Mouse (Mus musculus): ENCODE results near the gene Tmem45b.
"Not testable (repeated sequence)": the region's sequence is repeated elsewhere in the genome, so short reads cannot be mapped to it uniquely, and the experiment has no call there.

The Tmem45b gene

DNA sequence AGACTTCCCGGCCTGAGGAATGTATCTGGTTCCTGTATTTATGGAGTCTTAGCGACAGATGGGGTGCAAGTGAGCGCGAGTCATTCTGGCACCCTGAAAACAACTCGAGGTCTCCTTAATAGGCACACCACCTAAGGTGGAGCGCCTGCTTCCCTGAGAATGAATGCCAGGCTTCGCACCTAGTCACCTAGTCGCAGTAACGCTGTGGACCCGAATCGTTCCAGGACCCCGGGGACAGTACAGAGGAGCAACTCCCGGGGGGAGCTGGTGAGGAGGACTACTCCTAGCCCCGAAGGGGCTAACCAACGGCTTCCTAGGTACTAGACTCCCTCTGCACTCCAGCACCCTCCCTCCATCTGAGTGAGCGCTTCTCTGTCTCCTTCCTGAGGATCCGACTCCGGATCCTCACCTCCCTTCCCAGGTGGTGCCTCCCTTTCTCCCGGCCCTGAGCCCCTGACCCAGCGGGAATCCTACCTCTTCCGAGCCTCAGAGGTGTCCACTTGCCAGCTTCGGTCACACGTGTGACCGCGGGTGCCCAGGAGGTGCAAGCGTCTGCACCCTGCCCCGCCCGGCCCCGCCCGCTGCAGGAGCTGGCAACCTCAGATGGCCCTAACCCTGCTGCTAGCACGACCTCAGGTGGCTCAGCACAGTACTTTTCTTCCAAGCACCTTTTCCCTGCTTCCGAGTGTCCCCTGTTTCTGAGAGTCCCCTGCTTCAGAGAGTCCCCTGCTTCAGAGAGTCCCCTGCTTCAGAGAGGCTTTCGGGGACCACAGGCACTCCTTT lies at the start of gene Tmem45b:
Tmem45b (minus strand) TSS at position 771 of the 783 bp plus-strand sequence.
- DNase-seq (ENCODE audit: low spot score) = no peak

DNA sequence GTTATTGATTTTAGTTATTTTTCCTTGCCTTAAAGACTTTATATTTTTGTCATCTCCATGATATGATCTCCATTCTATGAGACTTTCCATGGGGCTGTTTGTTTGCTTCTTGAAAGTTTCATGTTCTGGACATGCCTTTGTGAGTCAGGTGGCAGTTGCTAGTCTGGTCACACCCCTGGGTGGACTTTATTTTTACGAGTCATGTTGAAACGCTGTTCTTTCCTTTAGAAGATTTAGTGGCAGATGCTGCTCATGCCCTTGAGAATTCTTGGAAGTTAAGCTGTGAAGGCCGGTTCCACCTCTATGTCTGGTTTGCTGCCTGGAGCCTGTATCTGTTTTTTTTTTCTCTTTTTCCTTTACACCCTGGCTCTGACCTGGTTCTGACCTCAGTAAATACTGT lies 43.9 kb upstream of the Tmem45b start:
- DNase-seq (ENCODE audit: low spot score) = no peak

DNA sequence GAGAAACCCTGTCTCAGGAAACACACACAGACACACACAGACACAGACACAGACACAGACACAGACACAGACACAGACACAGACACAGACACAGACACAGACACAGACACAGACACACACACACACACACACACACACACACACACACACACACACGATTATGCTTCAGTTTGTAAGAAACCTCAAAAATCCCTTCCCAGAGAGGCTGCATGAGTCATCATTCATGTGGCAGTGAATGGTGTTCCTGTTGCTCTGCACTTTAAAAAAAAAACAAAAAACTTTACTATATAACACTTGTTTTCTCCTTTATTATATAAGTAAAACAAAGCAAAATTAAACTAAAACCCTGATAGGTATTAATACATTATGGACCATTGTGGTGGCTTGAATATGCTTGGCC lies 37.0 kb upstream of the Tmem45b start:
- not testable (repeated sequence) for DNase-seq (ENCODE audit: low spot score)

DNA sequence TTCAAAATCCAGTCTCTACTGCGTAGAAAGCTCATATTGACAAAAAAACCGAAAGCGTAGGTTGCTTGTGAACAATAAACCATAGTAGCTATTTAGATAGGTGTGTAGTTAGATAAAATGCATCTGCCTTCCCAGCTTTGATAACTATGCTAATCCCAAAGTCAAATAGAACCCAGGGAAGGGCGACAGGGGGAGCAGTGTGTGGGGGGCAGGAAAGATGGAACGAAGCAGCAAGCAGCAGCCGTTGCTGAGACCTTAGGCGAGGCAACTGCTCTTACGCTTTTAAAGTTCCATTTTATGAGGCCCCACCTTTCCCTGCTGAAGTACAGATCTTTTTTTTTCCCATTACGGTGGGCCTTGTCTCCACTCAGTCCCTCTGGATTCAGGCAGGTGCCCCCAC lies 1.1 kb downstream of the Tmem45b start:
- no peak for DNase-seq (ENCODE audit: low spot score)

DNA sequence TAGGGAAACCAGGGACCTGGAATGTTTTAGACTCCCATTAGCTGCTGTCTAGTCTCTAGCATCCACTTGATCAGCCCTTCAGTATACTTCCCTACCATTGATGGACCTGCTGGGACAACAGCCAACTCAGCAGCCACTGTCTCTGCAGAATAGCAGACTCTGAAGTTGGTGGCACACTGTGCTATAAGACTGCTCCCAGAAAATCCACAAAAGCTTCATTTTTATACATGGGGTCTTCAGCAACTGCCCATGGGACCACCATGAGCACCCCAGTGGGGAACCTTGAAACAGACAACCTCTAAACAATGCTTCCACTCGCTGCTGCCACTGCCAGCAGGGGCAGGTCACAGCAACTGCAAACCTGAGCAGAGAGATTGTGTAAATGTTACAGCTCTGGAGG lies 9.9 kb downstream of the Tmem45b start:
- DNase-seq (ENCODE audit: low spot score) = no peak

DNA sequence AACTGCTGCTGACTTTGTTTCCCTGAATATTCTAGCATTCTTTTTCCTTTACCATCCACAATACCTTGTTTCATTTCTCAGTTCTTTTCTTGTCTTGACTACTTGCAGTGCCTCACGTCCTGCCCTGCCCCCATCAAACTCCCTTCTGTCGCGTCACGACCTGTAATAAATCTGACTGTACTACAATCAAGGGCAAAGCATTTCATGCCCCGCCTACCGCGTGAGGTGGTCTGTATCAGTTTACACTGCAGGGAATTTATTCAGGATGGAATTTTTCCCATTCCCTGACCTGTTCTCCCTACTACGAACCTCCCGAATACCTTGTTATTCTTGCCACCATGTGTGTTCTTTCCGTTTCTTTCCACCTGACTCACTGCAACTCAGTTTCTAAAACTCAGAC lies 12.1 kb downstream of the Tmem45b start:
- no peak for DNase-seq (ENCODE audit: low spot score)

DNA sequence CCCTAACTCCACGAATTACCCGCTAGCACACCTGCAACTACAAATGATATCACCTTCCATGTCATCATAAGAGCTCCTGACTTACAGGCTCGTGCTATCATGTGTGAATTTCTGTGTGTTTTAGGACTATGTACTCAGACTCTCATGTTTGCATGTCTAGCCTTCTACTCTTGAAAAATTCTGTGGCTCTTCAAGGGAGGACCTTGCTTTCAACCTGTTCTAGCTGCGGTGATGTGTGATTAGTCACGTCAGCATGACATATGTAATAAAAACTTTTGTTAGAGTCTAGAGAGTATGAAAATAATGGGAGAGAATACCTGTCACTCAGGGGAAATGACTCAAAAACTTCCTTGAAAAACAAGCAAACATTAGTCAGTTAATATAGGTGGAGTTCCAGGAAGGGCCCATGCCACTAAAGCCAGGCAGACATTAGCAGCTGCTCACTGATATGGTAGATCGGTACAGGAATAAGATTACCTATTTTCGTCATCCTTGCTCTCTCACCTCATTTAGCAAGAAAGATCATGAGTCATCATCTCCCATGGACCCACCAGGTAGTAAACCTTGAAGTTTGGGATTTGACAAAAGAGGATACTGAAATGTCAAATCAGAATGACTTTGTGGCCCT lies 15.0 kb downstream of the Tmem45b start:
- DNase-seq (ENCODE audit: low spot score) = no peak

DNA sequence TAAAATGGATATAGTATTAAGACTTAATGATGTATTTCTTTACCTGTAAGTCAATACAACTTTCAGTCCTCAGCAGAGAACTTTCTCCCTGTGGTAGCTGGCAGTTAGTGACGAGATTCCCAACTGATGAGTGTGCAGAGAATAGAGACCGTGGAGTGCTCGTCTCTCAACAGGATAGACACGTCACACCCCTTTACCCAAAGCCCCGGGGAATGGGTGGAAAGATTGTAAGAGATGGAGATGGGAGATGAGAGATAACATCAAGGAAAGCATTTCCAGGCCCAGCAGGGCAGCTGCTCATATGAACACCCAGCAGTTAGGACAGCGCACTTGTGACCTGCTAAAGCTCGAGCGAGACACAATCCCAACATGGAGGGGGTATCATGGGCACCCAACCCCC lies 20.0 kb downstream of the Tmem45b start:
- DNase-seq (ENCODE audit: low spot score) = no peak

DNA sequence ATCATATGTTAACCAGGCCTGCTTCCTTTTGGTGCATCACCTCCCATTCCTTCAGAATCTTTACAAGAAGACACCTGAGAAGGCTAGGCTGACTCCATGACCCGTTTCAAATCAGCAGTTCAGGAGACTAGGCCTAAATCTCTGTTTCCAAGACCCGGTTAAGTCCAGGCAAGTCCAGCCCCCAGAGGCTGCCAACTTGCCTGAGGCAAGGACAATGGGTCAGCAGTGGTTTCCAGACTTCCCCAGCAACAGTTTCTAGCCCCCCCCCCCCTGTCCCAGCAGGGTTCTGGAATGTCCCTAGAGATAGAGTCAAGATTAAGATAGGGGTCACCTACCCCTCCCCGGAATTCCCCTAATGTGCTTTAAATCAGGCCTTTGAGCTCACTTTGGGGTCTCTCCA lies 22.8 kb downstream of the Tmem45b start:
- DNase-seq (ENCODE audit: low spot score) = no peak

DNA sequence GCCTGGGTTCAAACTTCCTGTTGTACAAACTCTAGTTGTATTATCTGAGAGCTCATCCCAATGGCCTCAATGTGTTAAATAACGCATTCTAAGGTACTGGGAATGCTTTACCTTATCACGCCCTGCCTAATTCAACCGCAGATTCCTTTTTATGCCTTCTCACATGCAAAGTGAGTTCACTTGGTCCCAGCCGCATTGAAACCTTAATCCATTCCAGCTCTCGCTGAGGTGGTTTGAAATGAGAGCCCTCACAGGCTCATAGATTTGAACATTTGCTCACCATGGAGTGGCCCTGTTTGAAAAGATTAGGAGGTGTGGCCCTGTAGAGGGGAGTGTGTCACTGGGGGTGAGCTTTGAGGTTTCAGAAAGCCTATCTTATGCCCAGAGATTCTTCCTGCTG lies 23.9 kb downstream of the Tmem45b start:
- no peak for DNase-seq (ENCODE audit: low spot score)

DNA sequence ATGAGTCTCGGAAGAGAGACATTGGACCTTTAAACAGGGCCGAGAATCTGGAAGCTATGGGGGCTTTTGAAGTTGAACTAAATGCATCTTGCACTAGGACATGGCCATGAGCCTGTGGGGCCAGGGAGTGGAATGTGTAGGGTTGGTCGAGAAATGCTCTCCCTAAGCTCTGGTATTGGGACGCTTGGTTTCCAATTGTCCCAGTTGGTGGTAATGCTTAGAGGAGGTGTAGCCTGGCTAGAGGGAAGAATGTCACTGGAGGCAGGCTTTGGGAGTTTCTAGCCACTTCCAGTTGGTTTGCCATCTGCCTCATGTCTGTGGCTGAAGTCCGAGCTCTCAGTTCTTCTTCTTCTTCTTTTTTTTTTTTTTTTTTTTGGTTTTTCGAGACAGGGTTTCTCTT lies 24.9 kb downstream of the Tmem45b start:
- DNase-seq (ENCODE audit: low spot score) = no peak

DNA sequence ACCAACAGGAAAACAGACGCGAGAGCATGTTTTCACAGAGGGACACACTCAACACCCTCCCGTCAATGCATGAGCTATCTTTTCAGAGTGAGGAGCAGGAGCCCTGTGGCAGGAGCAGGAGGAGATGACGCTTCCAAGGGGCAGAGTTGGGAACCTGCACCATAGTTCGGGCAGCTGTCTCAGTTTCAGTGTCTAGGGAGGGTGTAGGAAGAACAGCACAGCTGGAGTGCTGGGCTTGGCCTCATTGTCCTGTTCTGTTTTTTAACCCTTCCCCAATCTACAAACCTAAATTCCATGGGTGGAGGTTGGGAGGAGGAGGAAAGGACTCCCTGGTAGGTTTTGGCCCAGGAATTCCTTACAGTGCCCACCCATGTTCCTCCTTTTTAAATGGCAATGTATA lies 25.4 kb downstream of the Tmem45b start:
- DNase-seq (ENCODE audit: low spot score) = no peak

DNA sequence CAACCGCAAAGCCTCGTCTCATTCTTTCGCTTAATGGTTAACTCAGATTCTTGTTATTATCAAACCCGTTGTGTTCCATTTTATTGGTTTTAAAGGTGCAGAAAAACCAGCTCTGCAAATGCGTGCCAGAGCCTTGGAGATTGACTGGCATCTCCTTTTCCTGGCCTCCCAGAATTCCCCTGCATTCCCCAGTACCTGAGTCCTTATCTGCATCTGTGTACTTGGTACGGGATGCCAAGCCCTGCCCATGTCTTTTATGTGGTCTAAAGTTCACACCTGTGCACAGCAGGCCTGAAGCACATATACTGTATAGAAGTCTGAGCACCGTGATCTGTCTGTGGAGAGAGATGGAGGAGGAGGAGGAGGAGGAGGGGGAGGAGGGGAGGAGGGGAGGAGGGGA lies 26.4 kb downstream of the Tmem45b start:
- DNase-seq (ENCODE audit: low spot score) = no peak

DNA sequence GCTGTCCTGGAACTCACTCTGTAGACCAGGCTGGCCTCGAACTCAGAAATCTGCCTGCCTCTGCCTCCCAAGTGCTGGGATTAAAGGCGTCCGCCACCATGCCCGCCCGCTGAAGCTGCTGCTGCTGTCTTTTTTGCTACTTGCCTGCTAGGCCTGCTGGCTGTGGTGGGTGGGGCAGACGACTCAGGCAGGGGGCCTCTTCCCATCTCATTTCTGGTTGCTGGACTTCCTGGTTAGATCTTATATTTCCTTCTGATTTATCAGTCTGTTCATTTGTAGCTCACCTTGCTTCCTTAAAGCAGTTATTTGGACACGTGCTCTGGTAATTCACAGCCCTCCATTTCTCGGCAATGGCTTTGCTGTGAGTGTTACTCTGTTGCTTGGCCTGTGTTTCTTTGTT lies 28.8 kb downstream of the Tmem45b start:
- no peak for DNase-seq (ENCODE audit: low spot score)

DNA sequence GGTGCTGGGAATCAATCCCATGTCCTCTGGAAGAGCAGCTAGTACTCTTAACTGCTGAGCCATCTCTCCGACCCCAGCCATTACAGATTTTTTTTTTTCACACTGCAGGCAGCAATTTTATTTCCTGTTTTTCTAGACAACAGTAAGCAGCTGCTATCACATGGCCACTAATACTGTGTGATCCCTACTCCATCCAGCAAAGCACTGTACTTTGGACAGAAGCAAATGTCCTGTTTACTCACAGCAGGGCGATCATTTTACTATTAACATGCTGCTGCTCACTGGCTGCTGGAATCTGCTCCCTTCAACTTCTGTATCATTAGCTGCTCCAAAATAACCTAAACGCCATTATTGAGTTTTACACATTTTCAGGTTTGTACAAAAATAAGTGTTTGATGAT lies 30.8 kb downstream of the Tmem45b start:
- DNase-seq (ENCODE audit: low spot score) = no peak

DNA sequence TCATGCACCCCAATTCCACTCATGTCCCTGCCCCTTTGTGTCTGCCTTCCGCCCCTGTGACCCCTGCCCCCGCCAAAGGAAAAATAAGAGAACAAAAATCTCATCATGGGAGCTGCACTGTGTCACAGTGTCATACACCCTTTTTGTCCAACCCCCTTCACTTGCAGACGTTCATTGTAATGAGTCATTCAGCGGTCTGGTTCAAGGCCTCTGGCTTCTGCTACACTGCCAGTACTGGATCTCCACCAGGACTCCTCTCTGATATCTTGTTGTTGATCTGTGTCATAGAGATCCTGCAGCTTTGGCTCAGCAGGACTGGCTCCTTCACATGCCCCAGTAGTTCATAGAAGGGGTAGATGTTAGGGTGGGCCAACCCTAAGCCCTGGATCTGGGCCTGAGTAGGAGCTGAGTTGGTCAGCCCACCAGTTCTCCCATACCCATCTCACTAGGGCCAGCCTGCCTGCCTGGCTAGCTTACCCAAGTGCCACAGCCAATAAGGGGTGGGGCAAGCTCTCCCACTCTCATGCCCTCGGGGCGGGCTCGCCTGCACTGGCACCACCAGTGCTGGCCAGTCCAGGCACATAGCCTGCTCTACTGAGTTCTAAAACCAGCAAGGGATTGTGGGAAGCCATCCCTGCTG lies 31.8 kb downstream of the Tmem45b start:
- no peak for DNase-seq (ENCODE audit: low spot score)

DNA sequence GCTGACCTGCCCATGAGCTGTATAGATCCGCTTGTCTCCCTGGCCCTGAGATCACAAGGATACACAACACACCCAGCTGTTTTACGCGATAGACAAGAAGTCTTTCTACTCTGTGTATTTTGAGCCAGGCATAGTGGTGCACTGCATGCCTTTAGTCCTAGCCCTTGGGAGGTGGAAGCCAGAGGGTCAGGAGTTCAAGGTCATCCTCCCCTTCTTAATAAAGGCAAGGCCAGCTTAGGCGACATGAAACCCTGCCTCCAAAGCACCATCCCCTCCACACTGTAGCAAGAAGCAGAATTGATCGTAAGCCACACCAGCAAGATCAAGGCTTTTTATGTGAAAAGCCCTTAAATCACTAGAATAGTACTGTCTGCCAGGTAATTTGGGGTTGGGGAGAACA lies 32.5 kb downstream of the Tmem45b start:
- DNase-seq (ENCODE audit: low spot score) = no peak

DNA sequence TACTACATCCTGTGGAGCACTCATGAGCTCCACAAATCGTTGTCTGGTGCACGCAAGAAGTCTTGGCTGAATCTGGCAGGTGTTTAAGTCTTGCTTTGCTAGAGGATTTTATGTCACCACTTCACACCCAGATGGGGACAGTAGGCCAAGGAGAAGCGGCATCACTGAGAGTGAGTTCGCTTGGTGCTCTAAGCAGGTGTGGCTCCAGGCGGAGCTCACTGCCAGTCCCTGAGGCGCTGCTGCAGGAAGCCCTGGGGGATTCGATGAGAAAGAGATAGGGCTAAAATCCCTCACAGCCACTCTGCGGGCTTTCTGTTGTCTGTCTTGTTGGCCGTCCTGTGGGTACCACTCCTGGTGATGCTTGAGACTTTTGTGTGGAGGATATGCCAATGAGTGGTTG lies 34.3 kb downstream of the Tmem45b start:
- DNase-seq (ENCODE audit: low spot score) = no peak

DNA sequence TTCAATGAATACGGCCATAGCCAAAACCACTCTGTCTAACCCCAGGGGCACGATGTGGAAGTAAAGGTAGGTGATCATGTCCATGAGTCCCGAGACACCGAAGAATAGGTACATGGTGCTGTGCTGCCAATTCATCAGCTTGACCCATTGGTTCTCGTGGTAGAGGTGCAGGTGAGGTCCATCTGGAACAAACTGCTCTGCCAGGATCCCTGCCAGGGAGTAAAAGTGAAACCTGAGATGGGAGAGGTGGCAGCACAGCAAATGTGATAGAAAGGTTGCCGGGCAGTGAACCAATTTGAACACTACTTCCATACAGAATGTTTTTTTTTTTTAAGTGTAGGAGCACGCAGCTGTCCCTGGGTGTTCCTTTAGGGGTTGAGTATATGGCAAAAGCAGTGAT lies 35.3 kb downstream of the Tmem45b start:
- no peak for DNase-seq (ENCODE audit: low spot score)

DNA sequence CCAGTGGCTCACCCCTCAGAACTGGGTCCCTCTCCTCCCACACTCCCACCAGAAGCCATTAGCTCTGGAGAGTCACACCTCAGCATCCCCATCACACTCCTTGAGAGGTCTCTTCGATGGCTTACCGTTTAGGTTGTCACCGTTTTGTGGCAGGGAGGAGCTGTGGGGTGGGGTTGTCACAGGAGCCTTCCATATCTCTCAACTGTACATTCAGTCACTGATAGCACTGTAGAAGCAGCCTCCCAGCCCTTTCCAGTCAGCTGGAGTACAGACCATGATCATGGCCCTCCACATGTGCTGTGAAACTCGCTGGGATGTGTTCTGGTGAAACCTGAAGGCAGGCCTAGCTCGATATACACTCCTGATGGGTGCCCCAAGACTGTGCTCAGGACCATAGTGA lies 42.1 kb downstream of the Tmem45b start:
- DNase-seq (ENCODE audit: low spot score) = peak; percentile 48

DNA sequence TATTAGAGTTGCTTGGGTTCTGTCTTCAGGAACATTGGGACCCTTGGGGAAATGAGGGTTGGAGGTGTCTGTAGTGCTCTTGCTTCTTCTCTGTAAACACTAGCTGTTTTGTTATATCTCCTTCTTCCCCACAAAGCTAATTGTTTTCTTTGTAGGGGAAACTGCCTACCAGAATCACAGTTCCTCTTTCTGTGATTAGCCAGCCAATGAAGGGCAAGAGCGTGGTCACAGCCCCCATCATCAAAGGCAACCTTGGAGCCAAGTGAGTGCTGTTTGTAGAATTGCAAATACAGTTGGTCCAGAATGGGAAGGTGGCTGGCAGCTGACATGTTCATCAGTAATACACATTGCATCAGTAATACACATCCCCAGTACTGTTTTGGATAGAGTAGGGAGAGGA lies 45.4 kb downstream of the Tmem45b start:
- no peak for DNase-seq (ENCODE audit: low spot score)

DNA sequence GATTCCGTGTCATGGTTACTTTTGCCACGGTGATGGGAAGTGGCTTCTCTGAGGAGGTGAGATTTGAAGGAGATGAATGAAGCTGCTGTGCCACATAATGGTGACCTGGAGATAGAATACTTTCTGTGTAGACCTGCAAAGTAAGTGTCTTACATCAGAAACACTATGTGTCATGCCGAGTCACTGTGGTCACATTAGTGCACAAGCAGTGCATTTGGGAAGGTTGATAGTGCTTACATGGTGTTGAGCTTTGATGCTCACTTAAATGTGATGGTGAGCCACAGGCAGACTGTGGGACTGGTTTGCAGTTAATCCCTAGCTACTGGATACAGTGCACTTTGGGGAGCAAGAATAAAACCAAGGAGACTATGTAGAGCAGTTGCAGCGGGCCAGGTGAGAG lies 52.1 kb downstream of the Tmem45b start:
- DNase-seq (ENCODE audit: low spot score) = no peak

DNA sequence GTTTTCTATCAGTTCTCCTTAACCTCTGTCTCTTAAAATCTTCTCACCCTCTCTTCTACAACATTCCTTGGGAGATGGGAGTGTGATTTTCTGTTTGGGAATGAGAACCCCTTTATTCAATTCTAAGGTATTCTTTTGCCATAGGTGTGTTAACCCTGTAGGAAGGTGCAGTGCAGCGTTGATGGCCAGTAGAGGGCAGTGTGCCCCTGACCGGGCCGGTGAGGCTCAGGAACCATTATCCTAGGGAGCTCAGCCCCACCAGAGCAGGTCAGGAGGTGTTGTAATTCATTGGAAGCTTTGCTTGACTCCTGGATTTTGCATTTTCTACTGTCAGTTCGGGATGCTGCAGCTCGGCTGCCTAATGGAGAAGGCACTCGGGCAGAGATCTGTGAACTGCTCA lies 59.0 kb downstream of the Tmem45b start:
- no peak for DNase-seq (ENCODE audit: low spot score)

DNA sequence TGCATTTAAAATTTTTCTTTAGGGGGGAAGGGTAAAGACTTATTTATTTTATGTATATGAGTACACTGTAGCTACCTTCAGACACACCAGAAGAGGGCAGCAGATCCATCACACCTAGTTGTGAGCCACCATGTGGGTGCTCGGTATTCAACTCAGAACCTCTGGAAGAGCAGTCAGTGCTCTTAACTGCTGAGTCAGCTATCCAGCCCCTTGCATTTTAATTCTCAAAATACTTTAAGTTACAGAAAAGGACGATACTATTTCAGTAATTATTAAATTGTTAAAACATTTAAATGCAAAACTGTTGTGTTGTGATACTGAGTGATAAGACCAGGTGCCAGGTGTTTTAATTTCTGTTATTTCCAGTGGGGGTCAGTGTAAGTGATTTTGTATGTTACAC lies 60.0 kb downstream of the Tmem45b start:
- DNase-seq (ENCODE audit: low spot score) = no peak
